Mouse (Mus musculus) midbrain, embryonic 13.5 days (tissue): ENCODE measurements around the gene Pcolce2. TPM values are rescaled to one million over a fixed set of nuclear protein-coding genes. Genes with fewer than 3 reads are reported as not detected.

Experiments used
- ATAC-seq: fragments of 200-750 bp; cut with Nextera tagmentation; 2 replicates; pipeline ENCODE4 v1.8.0; 2017; ENCODE audit warnings: mild to moderate bottlenecking, moderate TSS enrichment, moderate library complexity
- H3K27ac ChIP-seq: fragments of 300-500 bp; sonication (generic); 2 replicates; pipeline ENCODE4 v1.5.1; 2015; ENCODE audit warnings: inconsistent platforms, mild to moderate bottlenecking, moderate library complexity
- H3K27me3 ChIP-seq: fragments of 300-500 bp; sonication (generic); 2 replicates; pipeline ENCODE4 v1.6.1; 2015; ENCODE audit warnings: mild to moderate bottlenecking, inconsistent platforms
- H3K36me3 ChIP-seq: fragments of 300-500 bp; sonication (generic); 2 replicates; pipeline ENCODE4 v1.6.1; 2015; ENCODE audit warnings: mild to moderate bottlenecking, inconsistent platforms
- H3K4me1 ChIP-seq: fragments of 300-500 bp; sonication (generic); replicated peaks from 2 replicates; pipeline ENCODE4 v1.6.1; 2015; ENCODE audit warnings: inconsistent platforms
- H3K4me2 ChIP-seq: fragments of 300-500 bp; sonication (generic); replicated peaks from 2 replicates; pipeline ENCODE4 v1.6.1; 2015; ENCODE audit warnings: moderate library complexity, mild to moderate bottlenecking, inconsistent platforms
- H3K4me3 ChIP-seq: fragments of 300-500 bp; sonication (generic); replicated peaks from 2 replicates; pipeline ENCODE4 v1.5.1; 2015; ENCODE audit warnings: mild to moderate bottlenecking, inconsistent platforms
- H3K9ac ChIP-seq: fragments of 300-500 bp; sonication (generic); replicated peaks from 2 replicates; pipeline ENCODE4 v1.6.1; 2015; ENCODE audit warnings: mild to moderate bottlenecking, inconsistent platforms
- H3K9me3 ChIP-seq: fragments of 300-500 bp; sonication (generic); 2 replicates; pipeline ENCODE4 v1.6.1; 2016; ENCODE audit warnings: mild to moderate bottlenecking, inconsistent platforms
- WGBS: fragments of 180-500 bp; shearing (Covaris S2); methylation state at CpG from one replicate; pipeline ENCODE4 v1.1.7; 2015; 5-methylcytosine and 5-hydroxymethylcytosine counted together
- polyA plus RNA-seq: library from polyadenylated mRNA; unstranded; fragments of >200 nt; fragmentation: Nextera tagmentation; extraction: Ambion mirVana; gene quantifications from 2 replicates; pipeline ENCODE4 v1.2.1, GENCODE M21; 2015

Pcolce2 gene
- polyA plus RNA-seq, 1 experiment from 2014 or later, result 1.8 TPM

DNA sequence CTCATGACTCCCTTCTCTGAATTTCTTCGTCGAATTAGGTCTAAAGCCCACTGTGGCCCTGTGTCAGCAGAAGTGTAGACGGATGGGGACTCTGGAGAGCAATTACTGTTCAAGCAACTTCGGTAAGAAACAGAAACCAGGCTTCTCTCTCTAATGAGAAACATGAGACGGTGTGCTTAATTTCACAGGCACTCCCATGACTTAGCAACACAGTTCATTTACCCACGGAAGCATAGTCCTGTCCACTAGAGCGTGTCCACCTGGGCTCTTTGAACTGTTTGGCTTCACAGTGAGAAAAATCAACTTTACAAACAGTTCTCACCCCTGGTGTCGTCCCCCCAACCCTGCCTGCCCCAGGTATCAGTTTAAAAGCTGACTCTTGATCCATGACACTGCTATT is 55.4 kb downstream of the Pcolce2 start:
- Histone ChIP-seq H3K4me2 (no peak overlapping the region), H3K27ac (no peak overlapping the region), H3K27me3 (no peaks in the 10 kb centered on the region), H3K9me3 (no peaks in the 10 kb centered on the region), H3K36me3 (no peaks in the 10 kb centered on the region), H3K4me1 (0 out of 2 replicates have a peak, but pooled peaks cover 2% of the 10 kb centered on the region), H3K4me3 (no peak overlapping the region), H3K9ac (no peak overlapping the region)
- WGBS, result 75% methylated on average over 8 of the region's 8 CpGs
- no peak for ATAC-seq

GRCm38 (mm10) chr9:95693528-95694100 is 56.2 kb downstream of the Pcolce2 start:
- Histone ChIP-seq H3K9ac (no peak overlapping the region), H3K4me1 (0 out of 2 replicates have a peak, but pooled peaks cover 2% of the 10 kb centered on the region), H3K36me3 (no peaks in the 10 kb centered on the region), H3K4me2 (no peak overlapping the region), H3K27me3 (no peaks in the 10 kb centered on the region), H3K9me3 (no peaks in the 10 kb centered on the region), H3K4me3 (no peak overlapping the region), H3K27ac (no peak overlapping the region)
- WGBS, result 83% methylated on average over 11 of the region's 11 CpGs
- no peak for ATAC-seq

DNA sequence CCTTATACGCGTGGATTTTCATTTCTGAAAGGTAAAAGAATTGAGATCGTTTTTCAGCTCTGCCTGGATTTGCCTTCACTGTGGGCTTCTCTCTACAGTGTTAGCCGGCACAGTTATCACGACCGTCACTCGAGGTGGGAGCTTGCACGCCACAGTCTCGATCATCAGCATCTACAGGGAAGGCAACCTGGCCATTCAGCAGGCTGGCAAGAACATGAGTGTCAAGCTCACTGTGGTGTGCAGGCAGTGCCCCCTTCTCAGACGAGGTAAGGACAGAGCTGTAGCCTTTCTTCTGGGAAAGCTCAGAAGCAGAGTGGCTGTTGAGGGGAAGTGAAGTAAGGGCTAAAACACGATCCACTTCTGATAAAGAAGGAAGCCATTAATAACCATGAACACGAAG is 57.1 kb downstream of the Pcolce2 start:
- H3K36me3 ChIP-seq, result no peaks in the 10 kb centered on the region
- WGBS, result 88% methylated on average over 12 of the region's 12 CpGs
- no peak for ATAC-seq
- H3K4me3 ChIP-seq, result no peak overlapping the region
- 0 out of 2 replicates have a peak, but pooled peaks cover 2% of the 10 kb centered on the region for H3K4me1 ChIP-seq
- no peak overlapping the region for H3K4me2 ChIP-seq
- H3K9ac ChIP-seq, result no peak overlapping the region
- H3K9me3 ChIP-seq, result no peaks in the 10 kb centered on the region
- no peak overlapping the region for H3K27ac ChIP-seq
- no peaks in the 10 kb centered on the region for H3K27me3 ChIP-seq

- no peak for ATAC-seq
- H3K27me3 ChIP-seq, result no peaks in the 10 kb centered on the region
- no peaks in the 10 kb centered on the region for H3K9me3 ChIP-seq
- 93% methylated on average over 15 of the region's 15 CpGs for WGBS
- no peak overlapping the region for H3K4me2 ChIP-seq
- 0 out of 2 replicates have a peak, but pooled peaks cover 2% of the 10 kb centered on the region for H3K4me1 ChIP-seq
- H3K9ac ChIP-seq, result no peak overlapping the region
- H3K27ac ChIP-seq, result no peak overlapping the region
- no peak overlapping the region for H3K4me3 ChIP-seq
- H3K36me3 ChIP-seq, result no peaks in the 10 kb centered on the region
Measured at GRCm38 (mm10) chr9:95695023-95695422, 57.6 kb downstream of the Pcolce2 start.

GRCm38 (mm10) chr9:95696581-95696980 is 59.2 kb downstream of the Pcolce2 start:
- ATAC-seq, result no peak
- Histone ChIP-seq H3K36me3 (no peaks in the 10 kb centered on the region), H3K27ac (no peak overlapping the region), H3K27me3 (no peaks in the 10 kb centered on the region), H3K9me3 (no peaks in the 10 kb centered on the region), H3K4me2 (no peak overlapping the region), H3K4me3 (no peak overlapping the region), H3K4me1 (no peaks in the 10 kb centered on the region), H3K9ac (no peak overlapping the region)
- 82% methylated on average over 6 of the region's 6 CpGs for WGBS

DNA sequence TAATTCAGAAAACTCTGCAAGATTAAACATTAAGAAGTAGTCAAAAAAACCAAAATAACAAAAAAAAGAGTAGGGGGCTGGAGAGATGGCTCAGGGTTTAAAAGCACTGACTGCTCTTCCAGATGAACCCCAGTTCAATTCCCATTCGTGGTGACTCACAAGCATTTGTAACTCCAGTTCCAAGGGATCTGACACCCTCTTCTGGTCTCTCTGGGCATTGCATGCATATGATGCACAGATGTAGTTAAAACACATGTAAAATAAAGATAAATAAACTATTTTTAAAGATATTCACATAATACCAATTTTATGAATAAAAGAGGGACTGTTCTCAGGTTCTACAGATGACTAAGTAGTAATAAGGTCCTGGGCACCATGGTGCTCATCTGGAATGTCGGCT is 60.4 kb downstream of the Pcolce2 start:
- H3K36me3 ChIP-seq, result no peaks in the 10 kb centered on the region
- no peak overlapping the region for H3K4me2 ChIP-seq
- H3K27me3 ChIP-seq, result no peaks in the 10 kb centered on the region
- no peaks in the 10 kb centered on the region for H3K4me1 ChIP-seq
- no peak overlapping the region for H3K27ac ChIP-seq
- no peaks in the 10 kb centered on the region for H3K9me3 ChIP-seq
- H3K9ac ChIP-seq, result no peak overlapping the region
- no peak overlapping the region for H3K4me3 ChIP-seq
- no peak for ATAC-seq
- WGBS, result 68% methylated on average over 2 of the region's 2 CpGs

- Histone ChIP-seq H3K4me2 (no peak overlapping the region), H3K27ac (no peak overlapping the region), H3K27me3 (no peaks in the 10 kb centered on the region), H3K4me1 (no peaks in the 10 kb centered on the region), H3K9ac (no peak overlapping the region), H3K36me3 (no peaks in the 10 kb centered on the region), H3K9me3 (no peaks in the 10 kb centered on the region), H3K4me3 (no peak overlapping the region)
- WGBS, result 73% methylated on average over 4 of the region's 4 CpGs
- ATAC-seq, result no peak
Measured at GRCm38 (mm10) chr9:95699273-95699672, 61.9 kb downstream of the Pcolce2 start.

DNA sequence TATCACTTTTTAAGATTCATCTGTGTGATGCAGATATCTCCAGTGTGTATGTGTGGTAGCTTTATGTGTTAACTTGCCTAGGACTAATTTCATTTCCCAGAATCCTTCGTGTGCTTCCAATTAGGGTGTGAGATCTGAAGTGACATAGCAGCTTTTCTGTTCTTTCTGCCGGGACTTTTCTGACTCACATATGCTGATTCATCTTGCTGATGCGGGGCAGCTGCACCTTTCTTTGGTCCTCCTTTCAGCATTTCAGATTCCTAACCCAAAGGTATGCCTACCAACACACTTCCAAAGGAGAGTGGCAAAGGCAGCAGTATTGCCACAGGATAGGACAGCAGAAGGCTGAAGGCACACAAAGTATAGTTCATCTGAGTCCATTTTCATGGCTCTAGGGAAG is 66.7 kb downstream of the Pcolce2 start:
- H3K9me3 ChIP-seq, result no peaks in the 10 kb centered on the region
- no peak overlapping the region for H3K4me3 ChIP-seq
- H3K4me1 ChIP-seq, result no peaks in the 10 kb centered on the region
- ATAC-seq, result no peak
- no peak overlapping the region for H3K27ac ChIP-seq
- H3K9ac ChIP-seq, result no peak overlapping the region
- 0 out of 2 replicates have a peak, but pooled peaks cover 5% of the 10 kb centered on the region for H3K36me3 ChIP-seq
- H3K4me2 ChIP-seq, result no peak overlapping the region
- H3K27me3 ChIP-seq, result no peaks in the 10 kb centered on the region
- 88% methylated on average over 3 of the region's 3 CpGs for WGBS

- Histone ChIP-seq H3K9me3 (no peaks in the 10 kb centered on the region), H3K4me1 (no peaks in the 10 kb centered on the region), H3K27me3 (no peaks in the 10 kb centered on the region), H3K36me3 (0 out of 2 replicates have a peak, but pooled peaks cover 9% of the 10 kb centered on the region), H3K4me3 (no peak overlapping the region), H3K27ac (no peak overlapping the region), H3K4me2 (no peak overlapping the region), H3K9ac (no peak overlapping the region)
- 87% methylated on average over 5 of the region's 5 CpGs for WGBS
- no peak for ATAC-seq
Measured at GRCm38 (mm10) chr9:95705371-95705770, 68.0 kb downstream of the Pcolce2 start.

DNA sequence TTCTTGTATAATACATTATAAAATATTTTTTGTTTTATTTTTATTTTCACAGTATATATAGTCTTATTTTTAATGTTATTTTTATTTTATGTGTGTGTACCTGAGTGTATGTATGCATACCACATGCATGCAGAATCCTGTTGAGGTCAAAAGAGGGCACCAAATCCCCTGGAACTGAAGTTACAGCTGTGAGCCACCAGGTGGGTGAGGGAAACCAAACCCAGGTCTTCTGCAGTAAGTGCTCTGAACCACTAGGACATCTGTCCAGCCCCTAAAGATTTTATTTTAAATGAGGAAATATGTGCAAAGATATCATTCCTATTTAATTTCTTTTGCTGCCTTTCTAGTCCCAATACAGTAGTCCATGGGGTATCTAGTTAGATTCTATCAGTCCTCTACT is 71.5 kb downstream of the Pcolce2 start:
- Histone ChIP-seq H3K27me3 (no peaks in the 10 kb centered on the region), H3K4me3 (no peak overlapping the region), H3K36me3 (0 out of 2 replicates have a peak, but pooled peaks cover 9% of the 10 kb centered on the region), H3K9ac (no peak overlapping the region), H3K4me1 (no peaks in the 10 kb centered on the region), H3K27ac (no peak overlapping the region), H3K9me3 (no peaks in the 10 kb centered on the region), H3K4me2 (no peak overlapping the region)
- ATAC-seq, result no peak

DNA sequence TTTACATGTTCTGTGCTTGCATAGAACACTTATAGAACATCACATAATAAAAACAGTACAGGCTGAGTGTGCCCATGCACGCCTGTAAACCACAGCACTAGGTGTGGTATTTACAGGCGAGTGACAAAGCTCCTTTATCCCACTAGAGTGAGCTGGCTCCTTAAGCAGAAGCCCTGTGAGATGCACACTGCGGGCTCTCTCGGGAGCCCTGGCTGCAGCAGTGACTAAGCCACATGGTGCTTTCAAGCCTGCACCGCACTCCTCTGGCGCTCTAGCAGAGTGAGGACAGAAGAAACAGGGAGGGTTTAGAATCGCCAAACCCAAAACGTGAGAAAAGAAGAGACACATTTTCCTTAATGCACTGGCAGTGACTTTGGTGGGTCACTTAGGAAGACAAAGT is 75.2 kb downstream of the Pcolce2 start:
- Histone ChIP-seq H3K4me3 (no peak overlapping the region), H3K9me3 (no peaks in the 10 kb centered on the region), H3K4me1 (no peaks in the 10 kb centered on the region), H3K4me2 (no peak overlapping the region), H3K36me3 (0 out of 2 replicates have a peak, but pooled peaks cover 19% of the 10 kb centered on the region), H3K27ac (no peak overlapping the region), H3K9ac (no peak overlapping the region), H3K27me3 (no peaks in the 10 kb centered on the region)
- no peak for ATAC-seq
- whole genome bisulfite sequencing, result 30% methylated on average over 8 of the region's 8 CpGs

DNA sequence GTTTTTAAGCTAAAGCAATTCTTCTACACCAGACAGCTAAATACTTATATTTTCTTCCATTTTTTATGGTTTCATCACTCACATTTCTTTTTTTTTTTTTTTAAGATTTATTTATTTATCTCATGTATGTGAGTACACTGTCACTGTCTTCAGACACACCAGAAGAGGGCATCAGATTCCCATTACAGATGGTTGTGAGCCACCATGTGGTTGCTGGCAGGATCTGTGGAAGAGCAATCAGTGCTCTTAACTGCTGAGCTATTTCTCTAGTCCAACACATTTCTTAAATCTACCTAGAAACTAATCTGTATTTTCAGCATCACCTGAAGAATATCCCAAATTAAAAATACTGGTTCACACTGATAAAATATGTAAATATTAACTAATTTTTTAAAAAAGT is 98.8 kb downstream of the Pcolce2 start:
- Histone ChIP-seq H3K27me3 (no peaks in the 10 kb centered on the region), H3K4me3 (no peak overlapping the region), H3K4me2 (no peak overlapping the region), H3K36me3 (peaks cover 7% of the 10 kb centered on the region), H3K9me3 (no peaks in the 10 kb centered on the region), H3K27ac (no peak overlapping the region), H3K4me1 (no peaks in the 10 kb centered on the region), H3K9ac (no peak overlapping the region)
- no peak for ATAC-seq
